In the genomic region with DNA sequence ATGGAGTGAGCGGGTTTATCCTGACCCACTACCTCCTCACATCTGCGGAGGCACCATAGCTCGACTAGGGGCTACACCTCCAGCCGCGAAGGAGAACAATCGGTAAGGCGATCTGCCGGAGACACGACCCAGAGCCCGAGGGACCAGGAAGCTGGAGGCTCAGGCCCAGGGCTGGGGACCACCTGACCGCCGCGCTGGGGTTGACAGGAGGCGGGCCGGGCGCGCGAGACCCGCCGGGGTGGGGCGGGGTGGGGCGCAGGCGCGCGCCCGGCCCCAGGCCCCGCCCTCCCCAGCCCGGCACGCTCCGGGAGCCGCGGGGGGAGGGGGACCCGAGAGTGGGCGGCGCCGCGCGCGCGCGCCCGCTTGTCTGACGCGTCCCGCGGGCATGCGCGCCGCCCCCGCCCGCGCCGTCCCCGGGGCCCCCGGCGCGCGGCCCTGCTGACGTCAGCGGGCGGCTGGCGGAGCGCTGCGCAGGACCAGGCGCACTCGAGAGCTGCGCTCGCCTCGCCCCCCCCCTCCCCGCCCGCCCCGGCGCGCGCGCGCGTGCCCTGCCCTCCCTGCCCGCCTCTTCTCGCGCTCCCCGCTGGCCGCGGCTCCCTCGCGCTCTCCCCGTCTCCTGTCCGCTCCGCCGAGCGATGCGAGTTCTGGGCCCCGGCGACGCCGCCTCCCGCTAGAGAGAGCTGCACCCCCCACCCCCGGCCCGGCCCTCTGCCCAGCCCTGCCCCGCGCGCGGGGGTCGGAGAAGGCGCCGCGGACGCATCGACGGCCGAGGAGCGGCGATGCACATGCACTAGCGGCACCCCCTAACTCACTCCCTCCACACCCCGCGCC, we compare ENCODE assay signal across 9 mouse cellular contexts. TPM values are rescaled to one million over a fixed set of nuclear protein-coding genes. Genes with fewer than 3 reads are reported as not detected.
DNase-seq lines count a peak whose midpoint lies in the region; ATAC-seq lines count a peak whose summit lies in the region.
"Had no signal": no experiment of that assay in that cellular context is flagged by ENCODE, and none has a peak within 500 bp of the region (broad histone marks: within the 10 kb centered on the region; RNA-seq: fewer than 3 reads in every experiment).

No protein-coding gene starts in this region.

- no peaks in the 10 kb centered on the region for H3K9me3 ChIP-seq in hindbrain, embryonic 14.5 days (ENCODE audit: control insufficient read depth, low read length)

- peak overlapping the region; percentile 98 for H3K27ac ChIP-seq in hindbrain, embryonic 14.5 days

- ATAC-seq in hindbrain, embryonic 14.5 days (ENCODE audit: low FRiP score) = peak; percentile 90

- no peaks in the 10 kb centered on the region for H3K36me3 ChIP-seq in hindbrain, embryonic 14.5 days (replicated peaks; ENCODE audit: control insufficient read depth, insufficient read depth)

- peak overlapping the region; percentile 99 for H3K9ac ChIP-seq in hindbrain, embryonic 14.5 days

- H3K4me2 ChIP-seq in hindbrain, embryonic 14.5 days (replicated peaks) = peak overlapping the region; percentile 89

- peak; percentile 82 for DNase-seq in ZHBTc4 (ENCODE audit: low read depth, low spot score)
- DNase-seq in cerebellum, postnatal 14 days = peak; percentile 97
- DNase-seq in frontal cortex, postnatal 36 days (ENCODE audit: low spot score in 2 of 2) = peak; percentile 78 to 84
- DNase-seq in hindbrain, embryonic 14.5 days (ENCODE audit: low spot score) = peak; percentile 95
- peak; percentile 86 to 92 for DNase-seq in left cerebral cortex, adult 18-20 months (ENCODE audit: low spot score in 2 of 2)
- peak; percentile 81 for DNase-seq in lung, postnatal 36 days
- DNase-seq in right cerebral cortex, postnatal 14 days = peak; percentile 94
- DNase-seq in yolk sac, embryonic 10.5 days (ENCODE audit: low spot score) = peak; percentile 79

- H3K4me1 ChIP-seq in hindbrain, embryonic 14.5 days (replicated peaks; ENCODE audit: control insufficient read depth, insufficient read depth, low read length) = peaks cover 18% of the 10 kb centered on the region

- H3K4me3 ChIP-seq in hindbrain, embryonic 14.5 days (replicated peaks; ENCODE audit: low read length) = peak overlapping the region; percentile 85

- WGBS in hindbrain, embryonic 14.5 days = under 1% methylated on average over 54 of the region's 116 CpGs

- 0 out of 2 replicates have a peak, but pooled peaks cover 5% of the 10 kb centered on the region for H3K27me3 ChIP-seq in hindbrain, embryonic 14.5 days (ENCODE audit: control insufficient read depth, insufficient read depth, low read length)

RNA-seq across cellular contexts. Expression of a gene that starts 0.5 kb away (rescaled TPM):
- 200 and 230 TPM in 2 replicates for polyA plus RNA-seq in hindbrain, embryonic 14.5 days (2014; fragmentation: Nextera tagmentation; extraction: Ambion mirVana)
- total RNA-seq in left cerebral cortex, adult 18-20 months (2021) = 100 to 1,000 TPM; 659 to 709 TPM
- total RNA-seq: neutrophil, adult 5-6 weeks had no signal

Comparison
In these comparisons a context has a peak if more than half of its experiments do, and no peak if none do; other contexts are left out.
1. Peak in every context shown above with its lines: DNase-seq, ATAC-seq, H3K4me3 ChIP-seq and H3K27ac ChIP-seq.